Mouse (Mus musculus) midbrain, embryonic 16.5 days (tissue): ENCODE measurements around the gene Wt1. TPM values are rescaled to one million over a fixed set of nuclear protein-coding genes. Genes with fewer than 3 reads are reported as not detected.

Source experiments
- ATAC-seq: fragments of 200-750 bp; cut with Nextera tagmentation; 2 replicates; pipeline ENCODE4 v1.8.0; 2017; ENCODE audit warnings: moderate TSS enrichment
- H3K27ac ChIP-seq: fragments of 300-500 bp; sonication (generic); 2 replicates; pipeline ENCODE4 v1.5.1; 2014; ENCODE audit warnings: mild to moderate bottlenecking, low read length, mixed read lengths
- H3K27me3 ChIP-seq: fragments of 300-500 bp; sonication (generic); 2 replicates; pipeline ENCODE4 v1.6.1; 2014; ENCODE audit warnings: low read depth, low read length, mixed read lengths; ENCODE audit not compliant: control insufficient read depth, insufficient read depth
- H3K36me3 ChIP-seq: fragments of 300-500 bp; sonication (generic); 2 replicates; pipeline ENCODE4 v1.6.1; 2014; ENCODE audit warnings: mild to moderate bottlenecking, low read length, moderate library complexity, mixed read lengths; ENCODE audit not compliant: control insufficient read depth, insufficient read depth
- H3K4me1 ChIP-seq: fragments of 300-500 bp; sonication (generic); 2 replicates; pipeline ENCODE4 v1.6.1; 2014; ENCODE audit warnings: mild to moderate bottlenecking, low read length, mixed read lengths; ENCODE audit not compliant: control insufficient read depth, insufficient read depth
- H3K4me2 ChIP-seq: fragments of 300-500 bp; sonication (generic); 2 replicates; pipeline ENCODE4 v1.6.1; 2014; ENCODE audit warnings: mild to moderate bottlenecking, low read length, mixed read lengths
- H3K4me3 ChIP-seq: fragments of 300-500 bp; sonication (generic); 2 replicates; pipeline ENCODE4 v1.5.1; 2014; ENCODE audit warnings: low read depth, mild to moderate bottlenecking, low read length, moderate library complexity, mixed read lengths
- H3K9ac ChIP-seq: fragments of 300-500 bp; sonication (generic); 2 replicates; pipeline ENCODE4 v1.6.1; 2014; ENCODE audit warnings: low read depth, low read length, mixed read lengths
- H3K9me3 ChIP-seq: fragments of 300-500 bp; sonication (generic); replicated peaks from 2 replicates; pipeline ENCODE4 v1.6.1; 2014; ENCODE audit warnings: mild to moderate bottlenecking, low read length, mixed read lengths; ENCODE audit not compliant: control insufficient read depth, poor library complexity, severe bottlenecking
- WGBS: fragments of 180-500 bp; shearing (Covaris S2); extraction: QIAGEN DNeasy Blood & Tissue Kit; methylation state at CpG from one replicate; pipeline ENCODE4 v1.1.7; 2014; 5-methylcytosine and 5-hydroxymethylcytosine counted together
- polyA plus RNA-seq: library from polyadenylated mRNA; unstranded; fragments of >200 nt; fragmentation: Nextera tagmentation; extraction: Ambion mirVana; gene quantifications from 2 replicates; pipeline ENCODE4 v1.2.1, GENCODE M21; 2015

Gene Wt1
- polyA plus RNA-seq, 1 experiment from 2014 or later, result 0.13 TPM

DNA sequence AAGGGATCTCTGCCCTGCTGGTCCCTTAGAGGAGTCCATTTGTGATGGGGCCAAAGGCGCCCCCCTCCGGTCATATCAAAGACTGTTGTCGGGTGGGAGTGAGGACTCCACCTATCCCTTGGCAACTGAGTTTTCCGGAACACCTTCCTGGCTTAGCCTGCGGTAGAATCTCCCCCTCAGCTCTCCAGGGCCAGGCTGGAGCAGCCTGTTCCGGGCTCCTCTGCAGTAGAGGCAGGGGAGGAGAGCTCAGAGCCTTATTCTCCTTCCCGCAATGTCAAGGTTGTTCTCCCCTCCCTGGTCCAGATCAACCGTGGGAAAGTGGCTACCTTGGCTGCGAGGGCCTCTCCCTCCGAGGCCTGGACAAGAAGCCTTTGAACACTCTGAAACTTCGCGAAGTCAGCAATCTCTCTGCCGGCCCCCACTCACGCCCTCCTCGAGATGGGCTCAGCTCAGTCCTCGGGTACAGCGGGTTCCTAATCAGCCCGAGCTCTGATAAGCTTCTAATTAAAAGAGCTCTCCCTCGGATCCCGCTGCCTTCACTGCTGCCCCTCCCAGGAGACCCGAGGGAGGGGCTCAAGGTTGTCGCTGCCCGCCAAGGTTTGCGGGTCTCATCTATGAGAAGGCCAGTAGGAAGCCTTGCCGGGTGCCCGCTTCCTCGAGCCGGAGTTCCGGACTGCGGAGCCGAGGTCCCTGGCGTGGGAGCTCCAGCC, 4.2 kb downstream of the Wt1 start:
- no peak overlapping the region for H3K4me3 ChIP-seq
- under 1% methylated on average over 32 of the region's 32 CpGs for whole genome bisulfite sequencing
- no peak overlapping the region for H3K9ac ChIP-seq
- H3K4me2 ChIP-seq, result no peak overlapping the region
- no peak overlapping the region for H3K27ac ChIP-seq
- H3K27me3 ChIP-seq, result peaks cover 69% of the 10 kb centered on the region
- peaks cover 8% of the 10 kb centered on the region; the same call in 1 of the 2 replicates for H3K4me1 ChIP-seq
- no peaks in the 10 kb centered on the region for H3K36me3 ChIP-seq
- ATAC-seq, result no peak
- no peaks in the 10 kb centered on the region; the same call in 1 of the 2 replicates for H3K9me3 ChIP-seq

DNA sequence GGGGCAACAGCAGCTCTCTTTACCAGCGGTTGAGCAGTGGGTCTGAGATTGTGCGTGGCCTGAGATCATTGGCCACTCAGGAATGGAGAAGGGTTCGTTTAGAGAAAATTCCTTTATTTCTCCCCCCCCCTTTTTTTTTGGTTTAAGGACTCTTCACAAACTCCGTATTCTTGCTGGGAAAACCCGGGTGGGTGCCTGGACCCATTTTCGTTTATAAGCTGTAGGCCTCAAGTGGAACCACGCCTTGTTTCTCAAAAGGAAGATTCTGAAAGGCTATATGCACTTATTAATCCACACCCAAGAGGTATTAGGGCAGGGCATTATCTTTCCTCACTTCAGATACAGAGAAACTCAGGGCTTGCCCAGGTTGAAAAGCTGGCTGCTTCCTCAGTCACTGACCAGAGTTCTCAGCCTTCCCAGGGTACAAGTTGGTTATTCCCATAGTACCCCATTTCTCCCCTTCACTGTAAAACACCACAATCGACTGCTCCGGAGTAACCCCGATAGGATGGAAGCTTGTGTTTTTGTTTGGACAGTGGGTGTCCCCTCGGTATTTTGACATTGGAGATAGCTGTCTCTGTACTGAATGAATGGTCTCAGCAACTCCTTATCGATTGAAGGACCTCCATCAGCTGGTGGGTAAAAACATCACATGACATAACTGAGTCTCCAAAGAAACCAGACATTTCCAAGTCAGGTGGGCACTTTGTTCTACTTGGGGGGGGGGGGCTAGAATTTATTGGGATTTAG, 4.9 kb downstream of the Wt1 start:
- no peaks in the 10 kb centered on the region; the same call in 1 of the 2 replicates for H3K9me3 ChIP-seq
- peaks cover 8% of the 10 kb centered on the region; the same call in 1 of the 2 replicates for H3K4me1 ChIP-seq
- no peaks in the 10 kb centered on the region for H3K36me3 ChIP-seq
- peaks cover 68% of the 10 kb centered on the region for H3K27me3 ChIP-seq
- no peak overlapping the region for H3K27ac ChIP-seq
- no peak overlapping the region for H3K4me2 ChIP-seq
- H3K4me3 ChIP-seq, result no peak overlapping the region
- no peak overlapping the region for H3K9ac ChIP-seq
- 4% methylated on average over 12 of the region's 12 CpGs for WGBS
- ATAC-seq, result no peak

DNA sequence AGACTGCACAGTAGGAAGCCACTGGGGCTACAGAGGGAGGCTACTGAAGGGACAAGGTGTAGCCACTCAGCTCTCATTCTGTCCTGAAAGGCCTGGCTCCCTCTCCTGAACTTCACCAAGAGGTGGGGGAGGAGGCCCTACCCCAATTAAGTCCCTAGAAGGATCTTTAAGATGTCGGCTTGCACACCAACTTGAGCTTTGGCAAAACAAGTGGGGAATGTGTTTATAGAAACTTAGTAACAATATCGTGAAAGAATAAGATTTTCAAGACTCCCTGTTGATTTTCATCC, 5.4 kb downstream of the Wt1 start:
- Histone ChIP-seq H3K27me3 (peaks cover 71% of the 10 kb centered on the region), H3K9ac (no peak overlapping the region), H3K4me2 (no peak overlapping the region), H3K27ac (no peak overlapping the region), H3K4me1 (peaks cover 8% of the 10 kb centered on the region; the same call in 1 of the 2 replicates), H3K9me3 (no peaks in the 10 kb centered on the region; the same call in 1 of the 2 replicates), H3K36me3 (no peaks in the 10 kb centered on the region), H3K4me3 (no peak overlapping the region)
- WGBS, result 2% methylated on average over 2 of the region's 2 CpGs
- no peak for ATAC-seq

DNA sequence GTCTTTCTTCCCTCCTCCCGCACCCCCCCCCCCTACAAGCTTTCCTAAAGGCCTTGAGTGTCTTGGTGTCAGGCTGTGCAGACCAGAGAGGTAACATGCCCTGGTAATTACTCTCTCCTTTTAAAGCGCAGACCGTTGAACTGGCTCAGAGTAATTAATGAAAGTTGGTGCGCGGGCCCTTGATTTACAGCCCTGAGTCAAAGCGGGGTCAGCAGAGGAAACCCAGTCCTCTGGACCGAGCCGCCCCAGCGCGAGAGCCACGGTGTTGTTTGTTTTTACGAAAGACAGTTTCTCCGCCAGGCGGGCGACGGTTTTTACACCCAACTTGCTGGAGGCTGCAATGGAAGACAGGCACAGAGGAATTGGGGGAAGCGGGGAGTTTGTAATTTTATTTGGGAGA, 6.0 kb downstream of the Wt1 start:
- no peak for ATAC-seq
- H3K4me3 ChIP-seq, result no peak overlapping the region
- H3K36me3 ChIP-seq, result no peaks in the 10 kb centered on the region
- WGBS, result under 1% methylated on average over 17 of the region's 17 CpGs
- no peak overlapping the region for H3K9ac ChIP-seq
- H3K27me3 ChIP-seq, result peaks cover 73% of the 10 kb centered on the region
- no peak overlapping the region for H3K27ac ChIP-seq
- H3K4me1 ChIP-seq, result peaks cover 7% of the 10 kb centered on the region; the same call in 1 of the 2 replicates
- H3K9me3 ChIP-seq, result no peaks in the 10 kb centered on the region; the same call in 1 of the 2 replicates
- H3K4me2 ChIP-seq, result no peak overlapping the region

DNA sequence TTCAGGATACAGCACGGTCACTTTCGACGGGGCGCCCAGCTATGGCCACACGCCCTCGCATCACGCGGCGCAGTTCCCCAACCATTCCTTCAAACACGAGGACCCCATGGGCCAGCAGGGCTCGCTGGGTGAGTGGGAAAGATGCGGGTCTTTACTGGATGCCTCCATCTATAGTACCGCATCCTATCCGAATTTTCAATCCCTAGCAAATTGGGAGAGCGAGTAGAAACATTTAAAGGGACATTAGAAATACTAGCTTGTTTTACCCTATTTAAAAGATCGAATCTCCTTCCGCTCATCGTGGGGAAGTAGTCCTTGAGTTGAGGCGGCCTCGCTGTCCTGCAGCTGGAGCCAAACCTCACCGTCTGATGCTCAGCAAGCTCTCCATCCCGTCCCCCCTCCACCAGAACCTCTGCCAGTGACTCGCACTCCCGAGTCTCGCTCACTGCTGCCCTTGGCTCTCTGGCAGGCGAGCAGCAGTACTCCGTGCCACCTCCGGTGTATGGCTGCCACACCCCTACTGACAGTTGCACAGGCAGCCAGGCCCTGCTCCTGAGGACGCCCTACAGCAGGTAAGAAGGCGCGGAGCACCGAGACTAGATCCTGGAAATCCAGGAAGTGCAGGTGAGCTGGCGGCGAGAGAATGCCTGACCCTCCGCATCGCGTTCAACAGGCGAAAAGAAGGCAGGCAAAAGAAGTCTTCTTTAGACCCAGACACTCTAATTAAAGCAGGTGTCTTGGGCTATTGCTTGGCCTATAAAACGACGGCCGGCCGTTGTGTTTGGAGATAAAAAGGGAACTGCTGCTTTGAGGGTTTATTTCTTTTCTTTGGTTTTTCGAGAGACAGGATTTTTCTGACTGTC, 6.8 kb downstream of the Wt1 start:
- H3K9ac ChIP-seq, result no peak overlapping the region
- no peak for ATAC-seq
- WGBS, result under 1% methylated on average over 43 of the region's 43 CpGs
- peaks cover 77% of the 10 kb centered on the region for H3K27me3 ChIP-seq
- no peak overlapping the region for H3K4me3 ChIP-seq
- peaks cover 7% of the 10 kb centered on the region; the same call in 1 of the 2 replicates for H3K4me1 ChIP-seq
- H3K9me3 ChIP-seq, result no peaks in the 10 kb centered on the region; the same call in 1 of the 2 replicates
- no peak overlapping the region for H3K4me2 ChIP-seq
- no peaks in the 10 kb centered on the region for H3K36me3 ChIP-seq
- no peak overlapping the region for H3K27ac ChIP-seq

DNA sequence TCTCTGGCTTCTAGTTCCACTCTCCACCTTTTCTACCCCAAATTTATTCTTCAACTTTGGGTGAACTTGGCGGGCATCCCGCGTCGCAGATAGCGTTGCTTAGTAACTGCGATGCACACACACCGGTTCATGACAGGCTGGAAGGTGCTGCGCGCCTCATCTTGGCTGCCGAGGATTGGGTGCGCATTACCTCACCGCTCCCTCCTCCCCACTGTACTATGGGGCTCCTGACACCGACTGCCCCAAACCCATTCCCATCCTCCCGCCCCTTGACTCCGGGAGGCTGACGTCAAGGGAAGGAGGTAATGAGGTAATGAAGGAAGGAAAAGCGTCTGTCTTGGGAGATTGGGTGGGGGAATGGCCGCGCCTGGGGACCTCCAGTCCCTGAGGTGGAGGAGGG, 8.0 kb downstream of the Wt1 start:
- Histone ChIP-seq H3K27ac (no peak overlapping the region), H3K4me3 (no peak overlapping the region), H3K9me3 (no peaks in the 10 kb centered on the region), H3K36me3 (no peaks in the 10 kb centered on the region), H3K4me1 (peaks cover 7% of the 10 kb centered on the region; the same call in 1 of the 2 replicates), H3K27me3 (peaks cover 75% of the 10 kb centered on the region), H3K4me2 (peak overlapping the region; percentile 28; the same call in 1 of the 2 replicates), H3K9ac (no peak overlapping the region)
- 1% methylated on average over 19 of the region's 19 CpGs for WGBS
- ATAC-seq, result peak; percentile 80

DNA sequence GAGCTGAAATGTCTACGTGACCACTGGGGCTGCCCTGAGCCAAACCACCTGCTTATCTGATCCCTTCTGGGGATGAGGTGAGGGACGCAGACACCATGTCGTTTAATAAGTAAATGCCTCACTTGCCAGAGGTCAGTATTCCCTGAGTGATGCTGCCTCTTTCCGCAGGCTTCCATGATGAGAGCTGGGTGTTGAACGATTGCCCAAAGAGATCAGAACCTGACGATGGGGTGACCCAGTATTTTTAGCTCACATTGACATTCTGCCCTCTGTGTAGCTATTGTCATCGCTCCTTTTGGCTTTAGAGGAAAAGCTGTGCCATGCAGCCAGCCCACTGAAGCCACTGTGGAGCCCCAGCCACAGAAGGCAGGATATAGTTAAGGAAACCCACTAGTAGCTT, 13.1 kb downstream of the Wt1 start:
- H3K36me3 ChIP-seq, result no peaks in the 10 kb centered on the region
- H3K27me3 ChIP-seq, result peaks cover 50% of the 10 kb centered on the region
- no peak for ATAC-seq
- no peaks in the 10 kb centered on the region for H3K9me3 ChIP-seq
- H3K4me1 ChIP-seq, result peaks cover under 1% of the 10 kb centered on the region; the same call in 1 of the 2 replicates
- no peak overlapping the region for H3K9ac ChIP-seq
- 76% methylated on average over 7 of the region's 7 CpGs for WGBS
- H3K4me2 ChIP-seq, result no peak overlapping the region
- H3K27ac ChIP-seq, result no peak overlapping the region
- H3K4me3 ChIP-seq, result no peak overlapping the region

DNA sequence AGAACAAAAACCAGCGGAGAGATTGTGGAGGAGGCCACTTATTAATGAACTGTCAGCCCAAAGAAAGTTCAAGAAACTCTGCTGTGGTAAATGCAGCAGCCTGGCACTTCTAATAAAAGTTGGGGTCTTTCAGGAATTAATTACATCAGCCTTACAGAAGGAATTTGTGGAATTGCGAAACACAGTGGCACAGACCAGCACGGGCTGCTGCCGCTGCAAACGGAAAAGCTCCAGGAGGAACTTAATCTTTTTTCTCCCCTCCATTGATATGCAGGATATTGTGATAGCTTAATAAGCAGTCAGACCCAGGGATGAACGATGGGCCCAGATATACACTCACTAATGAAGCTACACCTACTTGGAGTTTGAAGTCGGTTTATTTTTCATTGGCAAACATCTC, 15.0 kb downstream of the Wt1 start:
- H3K9me3 ChIP-seq, result no peaks in the 10 kb centered on the region
- WGBS, result 46% methylated on average over 7 of the region's 7 CpGs

More for the DNA sequence above, 15.0 kb downstream of the Wt1 start:
- Histone ChIP-seq H3K27ac (no peak overlapping the region), H3K36me3 (no peaks in the 10 kb centered on the region), H3K4me3 (no peak overlapping the region), H3K4me1 (no peaks in the 10 kb centered on the region), H3K9ac (no peak overlapping the region), H3K27me3 (peaks cover 32% of the 10 kb centered on the region), H3K4me2 (no peak overlapping the region)
- no peak for ATAC-seq
